Mouse (Mus musculus) cerebellum, postnatal 10 days (tissue): ENCODE data around the gene Wrb.

Source experiments
- DNase-seq, 2 experiments: peaks; one replicate each; pipeline ENCODE4 v3.0.0; 2021; ENCODE audit warnings: mixed read lengths in 2 of 2

Wrb gene

GRCm38 (mm10) chr16:96159091-96159731 lies 14.0 kb downstream of the Wrb start:
- peak; percentile 85 for DNase-seq

GRCm38 (mm10) chr16:96159794-96160346 lies 14.7 kb downstream of the Wrb start:
- DNase-seq: peak in 1 of 2 experiments; percentile 36

GRCm38 (mm10) chr16:96160927-96161326 lies 15.7 kb downstream of the Wrb start:
- DNase-seq: peak; percentile 70 to 79

- peak; percentile 65 to 71 for DNase-seq
These were observed 16.1 kb downstream of the Wrb start for GRCm38 (mm10) chr16:96161336-96161735.

- DNase-seq: peak; percentile 78 to 81
These were observed 20.6 kb downstream of the Wrb start for GRCm38 (mm10) chr16:96165723-96166264.

- no peak for DNase-seq
These were observed 23.6 kb downstream of the Wrb start for GRCm38 (mm10) chr16:96168837-96169236.

GRCm38 (mm10) chr16:96173648-96174047 lies 28.4 kb downstream of the Wrb start:
- DNase-seq: no peak

- DNase-seq: peak in 1 of 2 experiments; percentile 49
These were observed 30.2 kb downstream of the Wrb start for GRCm38 (mm10) chr16:96175399-96175798.

- DNase-seq: no peak
These were observed 33.9 kb downstream of the Wrb start for GRCm38 (mm10) chr16:96179156-96179555.

- no peak for DNase-seq
These were observed 42.4 kb downstream of the Wrb start for GRCm38 (mm10) chr16:96187619-96188018.

- DNase-seq: peak; percentile 100
These were observed 46.6 kb downstream of the Wrb start, which contains the start of gene Lca5l for GRCm38 (mm10) chr16:96191531-96192506. Gene Lca5l, minus strand, starts transcription at chr16:96192271.

- peak; percentile 73 for DNase-seq
These were observed 54.9 kb downstream of the Wrb start, which contains the start of gene Sh3bgr for GRCm38 (mm10) chr16:96199913-96200701. Gene Sh3bgr, plus strand, starts transcription at chr16:96200450.

GRCm38 (mm10) chr16:96200702-96201028 lies 55.5 kb downstream of the Wrb start:
- no peak for DNase-seq

GRCm38 (mm10) chr16:96201485-96202232 lies 56.5 kb downstream of the Wrb start:
- DNase-seq: no peak
